Mouse (Mus musculus) neutrophil, adult 5-6 weeks (primary cell): Measurements from ENCODE around the gene Pnmal2. TPM values are rescaled to one million over a fixed set of nuclear protein-coding genes. Genes with fewer than 3 reads are reported as not detected.
A peak's percentile ranks its signal among the peaks of the same experiment; 100 is the strongest.

Experiments
- ATAC-seq: fragments of 151-379, 151-347 bp; 2 replicates; pipeline ENCODE4 v1.8.0; 2017; ENCODE audit warnings: mild to moderate bottlenecking, moderate TSS enrichment; ENCODE audit not compliant: insufficient number of reproducible peaks, poor library complexity, low FRiP score, severe bottlenecking; ENCODE audit errors: extremely low read depth
- total RNA-seq: library from RNA; stranded (forward); fragments of 200-1000 nt; gene quantifications from 2 replicates; pipeline ENCODE4 v1.2.3, GENCODE M21; 2017

Gene Pnmal2
- total RNA-seq, result not detected in 2 replicates

- ATAC-seq, result peak; percentile 13; the same call in 1 of the 2 replicates
Measured at GRCm38 (mm10) chr7:16944061-16944807, at the start of gene Pnmal2. Gene Pnmal2, plus strand, starts transcription at chr7:16944682.

GRCm38 (mm10) chr7:16895000-16895399 is 49.5 kb upstream of the Pnmal2 start:
- peak; percentile 64; the same call in 1 of the 2 replicates for ATAC-seq

- no peak for ATAC-seq
Measured at GRCm38 (mm10) chr7:16895511-16895910, 49.0 kb upstream of the Pnmal2 start.

- ATAC-seq, result no peak
Measured at GRCm38 (mm10) chr7:16900526-16900925, 44.0 kb upstream of the Pnmal2 start.

- ATAC-seq, result no peak
Measured at GRCm38 (mm10) chr7:16903439-16903955, 41.0 kb upstream of the Pnmal2 start.

- ATAC-seq, result no peak
Measured at GRCm38 (mm10) chr7:16904120-16904675, 40.3 kb upstream of the Pnmal2 start.

- ATAC-seq, result no peak
Measured at GRCm38 (mm10) chr7:16905491-16906021, 38.9 kb upstream of the Pnmal2 start.

- no peak for ATAC-seq
Measured at GRCm38 (mm10) chr7:16906281-16906680, 38.2 kb upstream of the Pnmal2 start, which contains the start of gene Ptgir. Gene Ptgir, plus strand, starts transcription at chr7:16906490.

GRCm38 (mm10) chr7:16906889-16907559 is 37.5 kb upstream of the Pnmal2 start:
- no peak for ATAC-seq

GRCm38 (mm10) chr7:16907842-16908241 is 36.6 kb upstream of the Pnmal2 start:
- no peak for ATAC-seq

- ATAC-seq, result no peak
Measured at GRCm38 (mm10) chr7:16908367-16908766, 36.1 kb upstream of the Pnmal2 start.

- ATAC-seq, result no peak
Measured at GRCm38 (mm10) chr7:16908859-16909258, 35.6 kb upstream of the Pnmal2 start.

GRCm38 (mm10) chr7:16909909-16910308 is 34.6 kb upstream of the Pnmal2 start:
- ATAC-seq, result peak; percentile 51; the same call in 1 of the 2 replicates

- no peak for ATAC-seq
Measured at GRCm38 (mm10) chr7:16911904-16912303, 32.6 kb upstream of the Pnmal2 start.

- no peak for ATAC-seq
Measured at GRCm38 (mm10) chr7:16912360-16912759, 32.1 kb upstream of the Pnmal2 start.

- peak; percentile 76 for ATAC-seq
Measured at GRCm38 (mm10) chr7:16913806-16914452, 30.6 kb upstream of the Pnmal2 start.

- ATAC-seq, result no peak
Measured at GRCm38 (mm10) chr7:16914453-16915343, 29.8 kb upstream of the Pnmal2 start.
